Mouse (Mus musculus) cerebellum, postnatal 14 days (tissue): ENCODE results near the gene 1700123K08Rik.
A peak's percentile ranks its signal among the peaks of the same experiment; 100 is the strongest.
"Not testable (repeated sequence)": the region's sequence is repeated elsewhere in the genome, so short reads cannot be mapped to it uniquely, and the experiment has no call there.

ENCODE experiments used
- DNase-seq, 2 experiments: peaks; one replicate each; pipeline ENCODE4 v3.0.0; 2021; ENCODE audit warnings: mixed read lengths in 2 of 2

The 1700123K08Rik gene

DNA sequence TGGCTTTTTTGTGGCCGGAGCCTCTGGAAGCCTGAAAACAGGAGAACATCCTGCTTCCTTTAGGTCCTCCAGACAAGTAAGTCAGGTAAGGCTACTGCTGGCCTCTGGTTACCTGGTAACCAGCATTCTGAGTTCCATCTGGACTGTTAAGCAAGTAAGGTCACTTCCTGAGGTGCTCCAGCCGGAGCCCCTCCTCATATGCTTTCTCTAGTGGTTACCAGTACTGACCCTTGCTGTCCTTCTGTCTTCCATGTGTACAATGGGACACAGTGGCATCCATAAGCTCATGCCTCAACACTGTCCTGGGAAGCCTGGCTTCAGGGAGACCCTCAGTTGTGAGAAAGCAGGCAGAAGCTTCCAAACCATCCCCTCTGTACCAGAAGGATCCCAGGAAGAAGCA lies at the start of gene 1700123K08Rik:
Gene 1700123K08Rik (minus strand): TSS at position 101 of the 400 bp plus-strand sequence.
- not testable (repeated sequence) for DNase-seq

- DNase-seq: no peak
These were observed 22.9 kb upstream of the 1700123K08Rik start for GRCm38 (mm10) chr5:138587396-138587795.

GRCm38 (mm10) chr5:138571623-138572022 lies 7.1 kb upstream of the 1700123K08Rik start:
- peak; percentile 11 to 65 for DNase-seq

- DNase-seq: no peak
These were observed 11.8 kb downstream of the 1700123K08Rik start for GRCm38 (mm10) chr5:138552718-138553117.

- no peak for DNase-seq
These were observed 32.0 kb downstream of the 1700123K08Rik start for GRCm38 (mm10) chr5:138532491-138532890.
